Mouse (Mus musculus) ES-Bruce4 (cell line): ENCODE results near the gene Per3.

Experiments
- CTCF ChIP-seq: IDR thresholded peaks from one replicate; pipeline ENCODE4 v1.8.1; 2011; ENCODE audit warnings: low read depth, low read length
- POLR2A ChIP-seq: IDR thresholded peaks from one replicate; pipeline ENCODE4 v1.8.1; 2011; ENCODE audit warnings: low read length; ENCODE audit not compliant: insufficient read depth

GRCm38 (mm10) chr4:150980153-150980552 lies 64.3 kb downstream of the Per3 start:
- no peak for TF ChIP-seq POLR2A
- no peak for TF ChIP-seq CTCF
